Mouse (Mus musculus): ENCODE measurements at regions not wholly inside any gene's neighbourhood (a gene's known extent, or its start where the extent isn't known, plus 50 kb on each side); places are given as distances from the start of the nearest gene placed in this dataset.
A peak's percentile ranks its signal among the peaks of the same experiment; 100 is the strongest.

DNA sequence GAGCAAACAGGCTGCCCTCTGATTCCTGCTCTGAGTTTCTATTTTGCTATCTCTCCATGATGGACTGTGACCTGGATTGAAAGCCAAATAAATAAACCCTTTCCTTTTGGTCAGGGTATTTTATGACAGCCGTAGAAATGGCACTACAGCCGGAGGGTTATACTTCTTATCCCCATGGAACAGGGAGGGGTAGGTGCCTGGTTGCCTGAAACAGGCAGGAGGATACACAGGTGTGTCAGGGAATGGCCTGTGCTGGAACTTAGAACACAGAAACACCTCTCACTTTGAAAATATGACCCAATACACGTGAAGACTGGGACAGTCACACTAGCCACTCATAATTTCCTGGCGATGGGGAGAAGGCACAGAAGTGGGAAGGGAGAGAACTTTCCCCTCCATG, 200.1 kb downstream of the Gm7361 start:
- H3K9ac ChIP-seq: no peak overlapping the region
- no peaks in the 10 kb centered on the region for H3K4me1 ChIP-seq (replicated peaks; ENCODE audit: control insufficient read depth, insufficient read depth, low read length)
- no peak for DNase-seq (ENCODE audit: low spot score)
- no peaks in the 10 kb centered on the region for H3K36me3 ChIP-seq (replicated peaks; ENCODE audit: control insufficient read depth, insufficient read depth)
- 0 out of 2 replicates have a peak, but pooled peaks cover under 1% of the 10 kb centered on the region for H3K9me3 ChIP-seq (ENCODE audit: control insufficient read depth, low read length)
- no peak for ATAC-seq (ENCODE audit: low FRiP score)
- no peak overlapping the region for H3K4me3 ChIP-seq (replicated peaks; ENCODE audit: low read length)
- no peaks in the 10 kb centered on the region for H3K27me3 ChIP-seq (ENCODE audit: control insufficient read depth, insufficient read depth, low read length)
- H3K27ac ChIP-seq: no peak overlapping the region
- 86% methylated on average over 4 of the region's 4 CpGs for WGBS
- no peak overlapping the region for H3K4me2 ChIP-seq (replicated peaks)

DNA sequence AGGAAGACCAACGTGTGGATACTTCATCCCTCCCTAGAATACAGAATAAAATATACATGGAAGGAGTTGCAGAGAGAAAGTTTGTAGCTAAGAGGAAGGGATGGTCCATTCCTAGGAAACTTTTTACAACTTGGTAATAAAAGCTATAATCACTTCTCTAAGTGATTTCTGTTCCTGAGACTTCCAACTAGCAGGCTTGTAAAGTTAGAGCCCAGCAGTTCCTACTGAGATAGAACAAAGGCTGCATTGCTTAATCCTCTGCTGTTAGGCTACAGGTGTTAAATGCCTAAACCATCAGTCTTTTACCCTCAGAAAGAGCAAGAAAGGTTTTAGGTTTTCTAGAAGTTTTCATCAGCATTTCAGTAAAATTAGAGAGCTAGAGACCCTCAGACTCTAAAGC, 209.2 kb downstream of the Gm7361 start:
- Histone ChIP-seq H3K4me3 (replicated peaks; ENCODE audit: low read length) (no peak overlapping the region), H3K9ac (no peak overlapping the region), H3K9me3 (ENCODE audit: control insufficient read depth, low read length) (no peaks in the 10 kb centered on the region), H3K4me1 (replicated peaks; ENCODE audit: control insufficient read depth, insufficient read depth, low read length) (no peaks in the 10 kb centered on the region), H3K4me2 (replicated peaks) (no peak overlapping the region), H3K27me3 (ENCODE audit: control insufficient read depth, insufficient read depth, low read length) (no peaks in the 10 kb centered on the region), H3K27ac (no peak overlapping the region), H3K36me3 (replicated peaks; ENCODE audit: control insufficient read depth, insufficient read depth) (no peaks in the 10 kb centered on the region)
- WGBS: 76% methylated on average over 1 of the region's 1 CpGs
- DNase-seq (ENCODE audit: low spot score) (no peak), ATAC-seq (ENCODE audit: low FRiP score) (no peak)

DNA sequence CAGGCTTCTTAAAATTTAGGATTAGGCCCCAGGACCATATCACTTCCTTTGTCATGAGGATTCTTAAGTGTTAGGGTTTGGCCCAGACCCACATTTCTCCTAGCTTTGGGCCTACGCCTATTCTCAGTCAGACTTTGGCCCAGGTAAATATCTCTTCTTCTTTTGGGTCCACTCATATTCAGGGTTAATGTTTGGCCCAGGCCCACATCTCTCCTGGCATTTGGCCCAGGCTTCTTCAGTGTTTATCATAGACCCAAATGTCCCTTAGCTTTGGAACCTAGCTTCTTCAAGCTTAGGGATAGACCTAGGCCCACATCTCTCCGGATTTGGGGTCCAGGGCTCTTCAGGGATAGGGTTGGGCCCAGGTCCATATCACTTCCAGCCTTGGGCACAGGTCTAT, 228.2 kb downstream of the Gm7361 start:
- 85% methylated on average over 2 of the region's 2 CpGs for WGBS
- no peaks in the 10 kb centered on the region for H3K36me3 ChIP-seq (replicated peaks; ENCODE audit: control insufficient read depth, insufficient read depth)
- no peaks in the 10 kb centered on the region for H3K4me1 ChIP-seq (replicated peaks; ENCODE audit: control insufficient read depth, insufficient read depth, low read length)
- no peak overlapping the region for H3K27ac ChIP-seq
- no peaks in the 10 kb centered on the region for H3K9me3 ChIP-seq (ENCODE audit: control insufficient read depth, low read length)
- no peaks in the 10 kb centered on the region for H3K27me3 ChIP-seq (ENCODE audit: control insufficient read depth, insufficient read depth, low read length)
- ATAC-seq (ENCODE audit: low FRiP score): no peak
- no peak overlapping the region for H3K4me2 ChIP-seq (replicated peaks)
- H3K4me3 ChIP-seq (replicated peaks; ENCODE audit: low read length): no peak overlapping the region
- no peak overlapping the region for H3K9ac ChIP-seq
- DNase-seq (ENCODE audit: low spot score): no peak

DNA sequence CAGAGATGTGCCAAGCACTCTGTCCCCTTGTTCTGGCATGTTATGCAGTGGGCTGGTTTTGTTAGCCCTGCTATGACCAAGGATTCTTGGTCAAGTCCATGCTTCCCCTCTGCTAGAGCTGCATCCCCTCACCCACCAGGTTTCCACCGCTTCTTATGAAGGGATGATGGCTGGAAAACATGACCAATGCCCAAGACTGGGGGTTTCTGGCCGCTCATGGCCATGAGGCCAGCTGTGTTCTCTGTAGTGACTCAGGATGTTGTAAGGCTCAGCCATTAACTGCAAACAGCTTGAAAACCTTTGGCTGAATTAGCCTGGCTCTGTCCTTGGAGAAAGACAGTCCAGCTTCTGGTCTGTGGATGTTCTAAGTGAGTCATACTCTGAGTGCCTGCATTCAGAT, 236.5 kb downstream of the Gm7361 start:
- H3K4me2 ChIP-seq (replicated peaks): no peak overlapping the region
- H3K36me3 ChIP-seq (replicated peaks; ENCODE audit: control insufficient read depth, insufficient read depth): no peaks in the 10 kb centered on the region
- ATAC-seq (ENCODE audit: low FRiP score): no peak
- no peak overlapping the region for H3K27ac ChIP-seq
- H3K4me3 ChIP-seq (replicated peaks; ENCODE audit: low read length): no peak overlapping the region
- H3K27me3 ChIP-seq (ENCODE audit: control insufficient read depth, insufficient read depth, low read length): no peaks in the 10 kb centered on the region
- 90% methylated on average over 2 of the region's 2 CpGs for WGBS
- H3K4me1 ChIP-seq (replicated peaks; ENCODE audit: control insufficient read depth, insufficient read depth, low read length): no peaks in the 10 kb centered on the region
- no peak overlapping the region for H3K9ac ChIP-seq
- no peak for DNase-seq (ENCODE audit: low spot score)
- H3K9me3 ChIP-seq (ENCODE audit: control insufficient read depth, low read length): no peaks in the 10 kb centered on the region

DNA sequence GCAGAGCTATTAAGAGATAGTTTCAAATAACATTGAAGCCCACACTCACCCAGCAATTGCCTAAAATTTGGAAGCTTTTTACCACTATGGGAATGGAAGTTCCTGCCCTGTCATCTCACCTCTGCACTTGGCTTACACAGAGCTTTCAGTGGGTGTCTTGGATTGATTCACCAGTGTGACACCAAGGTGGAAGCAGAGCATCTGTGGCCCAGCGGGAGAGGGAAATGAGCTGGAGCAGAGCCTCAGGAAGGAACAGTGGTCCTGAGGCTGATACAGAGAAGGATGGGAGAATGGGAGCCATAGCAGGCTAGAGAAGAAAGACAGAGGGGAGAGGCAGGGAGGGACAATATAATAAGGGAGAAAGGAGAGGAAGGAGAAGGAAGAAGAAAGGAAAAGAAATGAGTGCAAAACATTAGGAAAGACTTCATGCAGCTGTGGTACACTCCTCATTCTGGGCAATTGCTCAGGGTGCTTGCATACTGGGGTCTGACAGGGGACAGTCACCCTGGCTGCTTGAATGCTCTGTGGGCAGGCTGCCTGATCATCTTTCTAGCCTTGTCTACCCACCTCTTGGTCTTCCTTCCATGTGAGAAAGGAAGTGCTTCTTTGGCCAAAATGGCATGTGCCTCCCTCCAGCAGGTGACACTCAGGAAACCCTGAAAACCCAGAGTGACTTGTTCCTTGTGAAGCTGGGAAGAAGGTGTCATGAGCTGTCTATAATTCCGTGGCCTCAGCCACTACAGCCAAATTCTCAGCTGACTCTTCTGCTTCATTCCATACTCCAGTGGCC, 240.3 kb downstream of the Gm7361 start:
- no peak for ATAC-seq (ENCODE audit: low FRiP score)
- H3K27me3 ChIP-seq (ENCODE audit: control insufficient read depth, insufficient read depth, low read length): no peaks in the 10 kb centered on the region

DNA sequence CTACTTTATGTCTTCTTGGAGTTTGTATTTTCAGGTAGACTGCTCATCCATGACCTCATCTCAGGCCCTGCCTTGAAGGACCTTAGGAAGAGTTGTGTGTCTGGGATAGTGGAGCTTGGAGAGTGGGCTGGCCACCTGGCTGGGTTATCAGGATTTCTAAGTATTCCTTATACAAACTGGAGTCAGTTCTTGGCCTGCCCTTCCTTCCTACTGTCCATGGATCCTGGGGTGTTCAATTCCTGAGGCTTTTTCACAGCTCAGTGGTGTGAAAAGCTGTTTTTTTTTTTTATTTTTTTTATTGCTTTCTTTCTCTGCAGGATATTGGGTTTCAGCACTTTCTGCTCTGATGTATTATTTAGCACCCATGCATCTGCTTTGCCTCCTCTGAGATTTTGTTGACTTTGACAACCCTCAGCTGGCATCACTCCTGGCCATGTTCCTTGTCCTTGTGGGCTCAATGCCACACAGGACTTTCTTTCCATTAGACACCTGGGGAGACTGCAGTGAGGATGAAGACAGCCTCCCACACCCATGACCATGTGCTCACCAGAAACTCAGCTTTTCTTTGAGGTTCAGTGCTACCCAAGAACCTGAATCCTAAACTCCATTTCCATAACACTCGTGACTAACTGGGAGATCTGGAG, 252.2 kb downstream of the Gm7361 start:
- Histone ChIP-seq H3K9me3 (ENCODE audit: control insufficient read depth, low read length) (no peaks in the 10 kb centered on the region), H3K36me3 (replicated peaks; ENCODE audit: control insufficient read depth, insufficient read depth) (no peaks in the 10 kb centered on the region), H3K27me3 (ENCODE audit: control insufficient read depth, insufficient read depth, low read length) (no peaks in the 10 kb centered on the region), H3K9ac (no peak overlapping the region), H3K4me2 (replicated peaks) (no peak overlapping the region), H3K4me3 (replicated peaks; ENCODE audit: low read length) (no peak overlapping the region), H3K27ac (no peak overlapping the region), H3K4me1 (replicated peaks; ENCODE audit: control insufficient read depth, insufficient read depth, low read length) (no peaks in the 10 kb centered on the region)
- no peak for ATAC-seq (ENCODE audit: low FRiP score)
- WGBS: 71% methylated on average over 1 of the region's 1 CpGs
- DNase-seq (ENCODE audit: low spot score): no peak

More for the DNA sequence above, 240.3 kb downstream of the Gm7361 start:
- Histone ChIP-seq H3K4me1 (replicated peaks; ENCODE audit: control insufficient read depth, insufficient read depth, low read length) (no peaks in the 10 kb centered on the region), H3K9me3 (ENCODE audit: control insufficient read depth, low read length) (no peaks in the 10 kb centered on the region), H3K27ac (no peak overlapping the region), H3K9ac (no peak overlapping the region), H3K36me3 (replicated peaks; ENCODE audit: control insufficient read depth, insufficient read depth) (no peaks in the 10 kb centered on the region), H3K4me3 (replicated peaks; ENCODE audit: low read length) (no peak overlapping the region), H3K4me2 (replicated peaks) (no peak overlapping the region)
- no peak for DNase-seq (ENCODE audit: low spot score)
- WGBS: 85% methylated on average over 2 of the region's 2 CpGs

DNA sequence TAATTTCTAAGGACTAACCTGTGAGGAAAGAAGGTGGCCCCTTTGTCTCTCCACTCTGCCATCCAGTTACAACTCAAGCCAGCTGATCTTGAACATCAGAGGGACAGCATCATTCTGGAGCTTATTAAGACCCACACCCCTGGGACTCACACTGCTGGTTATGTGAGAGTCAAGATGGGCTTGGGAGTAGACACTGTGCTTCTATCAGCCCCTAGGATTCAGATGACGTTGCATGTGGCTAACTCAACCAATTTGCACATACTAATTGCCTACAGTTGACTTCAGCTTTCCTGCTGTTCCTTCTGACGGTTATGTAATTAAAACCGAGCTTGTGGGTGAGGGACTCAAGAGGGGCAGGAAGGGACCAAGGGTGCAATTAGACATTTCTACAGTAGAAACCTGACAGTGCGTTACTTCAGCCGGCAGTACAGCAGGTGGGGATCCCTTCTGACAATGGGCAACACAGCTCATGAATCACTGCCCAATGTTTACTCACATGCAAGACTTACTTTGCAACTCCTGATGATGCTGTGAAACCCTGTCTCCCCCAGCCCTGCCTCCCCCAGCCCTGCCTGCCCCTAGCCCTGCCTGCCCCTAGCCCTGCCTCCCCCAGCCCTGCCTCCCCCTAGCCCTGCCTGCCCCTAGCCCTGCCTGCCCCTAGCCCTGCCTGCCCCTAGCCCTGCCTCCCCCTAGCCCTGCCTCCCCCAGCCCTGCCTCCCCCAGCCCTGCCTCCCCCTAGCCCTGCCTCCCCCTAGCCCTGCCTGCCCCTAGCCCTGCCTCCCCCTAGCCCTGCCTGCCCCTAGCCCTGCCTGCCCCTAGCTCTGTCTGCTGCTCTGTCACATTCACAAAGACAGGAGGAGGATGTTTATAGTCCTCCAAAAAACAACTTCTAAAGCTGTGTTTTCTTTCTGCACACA, 255.8 kb downstream of the Gm7361 start:
- ATAC-seq (ENCODE audit: low FRiP score) (no peak), DNase-seq (ENCODE audit: low spot score) (no peak)
- no peak overlapping the region for H3K4me3 ChIP-seq (replicated peaks; ENCODE audit: low read length)
- H3K9ac ChIP-seq: no peak overlapping the region
- H3K27ac ChIP-seq: no peak overlapping the region
- no peaks in the 10 kb centered on the region for H3K4me1 ChIP-seq (replicated peaks; ENCODE audit: control insufficient read depth, insufficient read depth, low read length)
- H3K9me3 ChIP-seq (ENCODE audit: control insufficient read depth, low read length): no peaks in the 10 kb centered on the region
- WGBS: 45% methylated on average over 5 of the region's 5 CpGs
- H3K4me2 ChIP-seq (replicated peaks): no peak overlapping the region
- H3K27me3 ChIP-seq (ENCODE audit: control insufficient read depth, insufficient read depth, low read length): no peaks in the 10 kb centered on the region
- no peaks in the 10 kb centered on the region for H3K36me3 ChIP-seq (replicated peaks; ENCODE audit: control insufficient read depth, insufficient read depth)

DNA sequence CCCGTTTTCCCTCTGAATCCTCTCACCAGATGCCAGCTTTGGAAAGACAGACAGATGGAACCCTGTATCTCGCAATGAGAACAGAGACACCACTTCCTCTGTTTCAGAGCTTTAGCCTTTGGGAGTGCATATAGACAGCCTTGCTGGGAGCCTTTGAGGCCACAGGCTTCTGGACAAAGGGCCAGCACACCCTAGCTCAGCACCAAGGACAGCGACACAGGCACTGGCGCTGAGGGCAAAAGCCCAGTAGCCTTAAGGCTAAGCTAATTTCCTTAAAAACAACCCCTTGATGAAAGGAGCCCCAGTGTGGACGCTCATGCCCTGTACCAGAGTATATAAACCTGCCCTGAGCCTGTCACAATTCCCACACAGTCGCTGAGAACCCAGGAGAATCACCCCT, 278.1 kb downstream of the Gm7361 start:
- no peak overlapping the region for H3K27ac ChIP-seq
- no peaks in the 10 kb centered on the region for H3K9me3 ChIP-seq (ENCODE audit: control insufficient read depth, low read length)
- peak; percentile 52 for DNase-seq (ENCODE audit: low spot score)
- H3K4me1 ChIP-seq (replicated peaks; ENCODE audit: control insufficient read depth, insufficient read depth, low read length): no peaks in the 10 kb centered on the region
- 33% methylated on average over 6 of the region's 6 CpGs for WGBS
- H3K36me3 ChIP-seq (replicated peaks; ENCODE audit: control insufficient read depth, insufficient read depth): no peaks in the 10 kb centered on the region
- no peaks in the 10 kb centered on the region for H3K27me3 ChIP-seq (ENCODE audit: control insufficient read depth, insufficient read depth, low read length)
- no peak for ATAC-seq (ENCODE audit: low FRiP score)
- H3K4me2 ChIP-seq (replicated peaks): no peak overlapping the region
- no peak overlapping the region for H3K9ac ChIP-seq
- H3K4me3 ChIP-seq (replicated peaks; ENCODE audit: low read length): no peak overlapping the region

DNA sequence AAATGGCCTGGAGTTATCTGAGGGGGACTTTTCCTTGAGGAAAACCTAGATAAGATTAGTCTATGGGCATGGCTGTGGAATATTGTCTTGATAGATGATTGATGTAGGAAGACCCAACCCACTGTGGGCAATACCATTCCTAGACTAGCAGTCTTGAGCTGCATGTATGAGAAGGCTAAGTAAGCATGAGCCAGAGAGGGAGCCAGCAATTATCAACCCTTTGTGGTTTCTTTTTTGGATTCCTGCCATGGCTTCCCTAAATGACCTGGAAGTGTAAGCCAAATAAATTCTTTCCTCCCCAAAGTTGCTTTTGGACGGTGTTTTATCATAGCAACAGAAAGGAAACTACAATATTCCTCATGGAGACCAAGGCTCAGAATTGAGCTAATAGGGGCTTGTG, 253.7 kb upstream of the Dpp6 start:
- no peak overlapping the region for H3K4me3 ChIP-seq (replicated peaks; ENCODE audit: low read length)
- no peak for DNase-seq (ENCODE audit: low spot score)
- no peak overlapping the region for H3K9ac ChIP-seq
- H3K27ac ChIP-seq: no peak overlapping the region
- no peaks in the 10 kb centered on the region for H3K36me3 ChIP-seq (replicated peaks; ENCODE audit: control insufficient read depth, insufficient read depth)
- no peak overlapping the region for H3K4me2 ChIP-seq (replicated peaks)
- 78% methylated on average over 1 of the region's 1 CpGs for WGBS
- no peak for ATAC-seq (ENCODE audit: low FRiP score)
- no peaks in the 10 kb centered on the region for H3K27me3 ChIP-seq (ENCODE audit: control insufficient read depth, insufficient read depth, low read length)
- H3K9me3 ChIP-seq (ENCODE audit: control insufficient read depth, low read length): no peaks in the 10 kb centered on the region
- H3K4me1 ChIP-seq (replicated peaks; ENCODE audit: control insufficient read depth, insufficient read depth, low read length): no peaks in the 10 kb centered on the region
